Mouse (Mus musculus): ENCODE results near the gene Arl16. TPM values are rescaled to one million over a fixed set of nuclear protein-coding genes. Genes with fewer than 3 reads are reported as not detected.
A peak's percentile ranks its signal among the peaks of the same experiment; 100 is the strongest.

The Arl16 gene
- total and polyA plus RNA-seq, 3 experiments = 20.0 to 20.8 TPM; not detected in 1

DNA sequence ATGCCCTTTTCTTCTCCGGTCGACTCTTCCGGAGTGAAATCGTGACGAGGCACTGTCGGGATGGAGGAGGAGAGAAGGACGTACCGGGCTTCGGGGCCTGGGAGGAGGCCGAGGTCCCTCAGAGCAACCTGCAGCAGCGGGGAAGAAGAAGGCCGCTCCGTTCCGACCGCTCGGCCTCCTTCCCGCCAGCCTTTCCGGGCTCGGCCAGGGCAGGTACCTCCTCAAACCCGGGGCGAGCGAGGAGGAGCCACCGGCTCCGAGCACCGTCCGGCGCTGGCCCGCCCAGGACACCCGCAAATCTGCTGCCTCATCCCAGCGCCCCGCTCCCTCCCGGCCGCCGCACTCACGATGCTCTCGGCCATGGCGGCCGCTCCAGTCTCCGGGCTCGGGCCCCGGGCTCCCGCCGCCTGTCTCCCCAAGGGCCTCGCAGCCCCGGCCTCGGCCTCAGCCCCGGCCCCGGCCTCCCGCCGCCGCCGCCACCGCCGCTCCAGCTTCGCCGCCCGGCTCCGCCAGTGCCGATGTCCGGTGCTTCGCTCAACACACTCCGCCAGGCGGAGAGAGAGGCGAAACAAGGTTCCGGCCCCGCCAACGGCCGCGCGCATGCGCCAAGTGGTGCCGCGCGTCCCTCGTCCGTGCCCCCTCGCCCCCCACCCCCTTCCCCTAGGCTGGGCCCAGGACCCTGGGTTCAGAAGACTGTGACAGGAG, 30.1 kb downstream of the Arl16 start, which contains the start of gene Nploc4:
TSS of gene Nploc4 (minus strand) at position 557 of the 705 bp plus-strand sequence.
- peaks cover 15 to 23% of the 10 kb centered on the region in 2 experiments for H3K36me3 ChIP-seq (ENCODE audit: control insufficient read depth in 1 of 2, insufficient read depth in 2 of 2, low read length in 2 of 2)
- H3K9me3 ChIP-seq (replicated peaks; ENCODE audit: insufficient read depth, low read length) = no peaks in the 10 kb centered on the region
- peak within 1 kb of the TSS; percentile 97 for H3K9ac ChIP-seq (ENCODE audit: control insufficient read depth, low read depth, low read length, poor library complexity, severe bottlenecking)
- peak within 1 kb of the TSS; percentile 84 for H3K27ac ChIP-seq (ENCODE audit: control insufficient read depth, low read depth, low read length)
- peak within 1 kb of the TSS; percentile 95 to 100 for H3K4me3 ChIP-seq (ENCODE audit: control insufficient read depth in 1 of 2, insufficient read depth in 1 of 2, low read depth in 2 of 2, low read length in 2 of 2)
- DNase-seq (ENCODE audit: low read depth, low spot score) = peak; percentile 94
- peaks cover 37% of the 10 kb centered on the region for H3K79me2 ChIP-seq (ENCODE audit: control insufficient read depth, insufficient read depth, low read length, poor library complexity)
- peaks cover 6 to 12% of the 10 kb centered on the region in 2 experiments for H3K4me1 ChIP-seq (ENCODE audit: control insufficient read depth in 1 of 2, insufficient read depth in 2 of 2, low read length in 2 of 2)
- H3K27me3 ChIP-seq (ENCODE audit: control insufficient read depth in 1 of 2, insufficient read depth in 2 of 2, low read length in 2 of 2) = no peaks in the 10 kb centered on the region
- TF ChIP-seq POLR2A (IDR thresholded peaks at IDR 0.05; ENCODE audit: control insufficient read depth in 1 of 2, insufficient read depth in 1 of 2, low read depth in 1 of 2, low read length in 2 of 2, poor library complexity in 1 of 2) (peak; percentile 81 to 92; a peak in 3 of 4 replicates), MAFK (IDR thresholded peaks at IDR 0.05; ENCODE audit: borderline replicate concordance, low read depth, low read length) (no peak), NELFE (IDR thresholded peaks at IDR 0.05; ENCODE audit: low read depth, low read length) (peak; percentile 91), CHD1 (IDR thresholded peaks at IDR 0.05; ENCODE audit: low read depth, low read length) (peak; percentile 83), MXI1 (IDR thresholded peaks at IDR 0.05; ENCODE audit: low read depth, low read length) (peak; percentile 46), TCF12 (IDR thresholded peaks at IDR 0.05; ENCODE audit: low read depth, low read length) (peak; percentile 86), ZC3H11A (IDR thresholded peaks at IDR 0.05; ENCODE audit: low read depth, low read length) (0 out of 2 replicates have a peak, but pooled peaks have one; percentile 25), ZKSCAN1 (IDR thresholded peaks at IDR 0.05; ENCODE audit: low read depth, low read length) (no peak), SMC3 (IDR thresholded peaks at IDR 0.05; ENCODE audit: low read depth, low read length) (no peak), CHD2 (IDR thresholded peaks at IDR 0.05; ENCODE audit: low read length) (no peak), MAZ (IDR thresholded peaks at IDR 0.05; ENCODE audit: low read depth, low read length) (peak; percentile 34; the same call in 1 of the 2 replicates), NRF1 (IDR thresholded peaks at IDR 0.05; ENCODE audit: insufficient read depth, low read depth, low read length, poor library complexity, severe bottlenecking) (peak; percentile 86), ELF1 (IDR thresholded peaks at IDR 0.05; ENCODE audit: low read depth, low read length) (peak; percentile 68), CTCF (IDR thresholded peaks at IDR 0.05 in 2 of 3, conservative IDR thresholded peaks at IDR 0.05 in 1 of 3; ENCODE audit: control insufficient read depth in 1 of 3, insufficient read depth in 1 of 3, low read depth in 2 of 3, low read length in 3 of 3, poor library complexity in 1 of 3, severe bottlenecking in 1 of 3) (no peak), ZNF384 (IDR thresholded peaks at IDR 0.05; ENCODE audit: low read depth, low read length) (no peak), USF2 (IDR thresholded peaks at IDR 0.05; ENCODE audit: borderline replicate concordance in 1 of 2, insufficient read depth in 1 of 2, low read depth in 1 of 2, low read length in 2 of 2) (no peak), POLR2AphosphoS5 (IDR thresholded peaks at IDR 0.05; ENCODE audit: borderline replicate concordance, low read depth, low read length) (no peak), E2F4 (IDR thresholded peaks at IDR 0.05; ENCODE audit: borderline replicate concordance, low read depth, low read length) (no peak), KAT2A (conservative IDR thresholded peaks at IDR 0.05; ENCODE audit: low read depth, low read length) (no peak; the same call in 1 of the 2 replicates), POLR2AphosphoS2 (IDR thresholded peaks at IDR 0.05; ENCODE audit: low read length) (no peak; the same call in 1 of the 2 replicates), GABPA (IDR thresholded peaks at IDR 0.05; ENCODE audit: low read depth, low read length) (no peak), MYB (IDR thresholded peaks at IDR 0.05; ENCODE audit: low read depth, low read length) (no peak), ZMIZ1 (IDR thresholded peaks at IDR 0.05; ENCODE audit: low read depth, low read length) (0 out of 2 replicates have a peak, but pooled peaks have one; percentile 53), MYC (IDR thresholded peaks at IDR 0.05; ENCODE audit: low read depth, low read length) (no peak), BHLHE40 (IDR thresholded peaks at IDR 0.05; ENCODE audit: borderline replicate concordance, low read depth, low read length) (no peak), RCOR1 (IDR thresholded peaks at IDR 0.05; ENCODE audit: low read depth, low read length) (no peak), USF1 (IDR thresholded peaks at IDR 0.05; ENCODE audit: low read depth, low read length) (no peak; the same call in 1 of the 2 replicates), JUND (IDR thresholded peaks at IDR 0.05; ENCODE audit: low read depth, low read length) (no peak), UBTF (IDR thresholded peaks at IDR 0.05; ENCODE audit: borderline replicate concordance, insufficient read depth, low read depth, low read length) (0 out of 2 replicates have a peak, but pooled peaks have one; percentile 28), TBP (IDR thresholded peaks at IDR 0.05; ENCODE audit: low read depth, low read length) (peak; percentile 69; the same call in 1 of the 2 replicates), RAD21 (IDR thresholded peaks at IDR 0.05; ENCODE audit: low read depth, low read length) (no peak), SIN3A (IDR thresholded peaks at IDR 0.05; ENCODE audit: low read length) (peak; percentile 78), MEF2A (IDR thresholded peaks at IDR 0.05; ENCODE audit: extremely low read depth, insufficient replicate concordance, low read depth, low read length, poor library complexity, severe bottlenecking) (no peak), MAX (IDR thresholded peaks at IDR 0.05; ENCODE audit: low read length) (no peak), GATA1 (IDR thresholded peaks at IDR 0.05; ENCODE audit: low read depth, low read length) (no peak), HCFC1 (IDR thresholded peaks at IDR 0.05; ENCODE audit: low read depth, low read length) (peak; percentile 89)

Measured in MEL (cell line).